Mouse (Mus musculus) megakaryocyte-erythroid progenitor cell, adult 5-6 weeks (primary cell): ENCODE measurements at regions not wholly inside any gene's neighbourhood (a gene's known extent, or its start where the extent isn't known, plus 50 kb on each side); places are given as distances from the start of the nearest gene placed in this dataset.

Source experiments
- ATAC-seq: replicated peaks from 2 replicates; pipeline ENCODE4 v1.8.0; 2016; ENCODE audit warnings: mild to moderate bottlenecking, inconsistent platforms; ENCODE audit not compliant: severe bottlenecking, poor library complexity, low FRiP score, low TSS enrichment

- ATAC-seq = no peak
Observed at GRCm38 (mm10) chr17:22795213-22795612, 71.7 kb downstream of the Zfp945 start.

DNA sequence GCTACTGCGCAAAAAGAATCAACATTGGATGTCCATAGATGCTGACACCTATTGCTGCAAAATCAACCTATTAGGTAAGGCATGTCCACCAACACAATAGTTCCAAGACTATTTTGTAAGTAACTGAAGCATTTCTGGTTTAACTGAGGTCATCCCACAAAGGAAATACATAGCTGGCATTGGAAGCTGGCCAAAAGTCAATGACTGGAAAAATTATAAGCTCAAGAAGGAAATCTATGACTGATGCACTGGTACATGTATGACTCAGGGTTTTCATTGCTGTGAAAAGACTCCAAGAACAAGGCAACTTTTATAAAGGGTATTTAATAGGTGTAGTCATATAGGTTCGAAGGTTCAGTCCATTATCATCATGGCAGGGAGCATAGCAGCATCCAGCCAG is 82.5 kb downstream of the Zfp945 start:
- ATAC-seq = no peak

DNA sequence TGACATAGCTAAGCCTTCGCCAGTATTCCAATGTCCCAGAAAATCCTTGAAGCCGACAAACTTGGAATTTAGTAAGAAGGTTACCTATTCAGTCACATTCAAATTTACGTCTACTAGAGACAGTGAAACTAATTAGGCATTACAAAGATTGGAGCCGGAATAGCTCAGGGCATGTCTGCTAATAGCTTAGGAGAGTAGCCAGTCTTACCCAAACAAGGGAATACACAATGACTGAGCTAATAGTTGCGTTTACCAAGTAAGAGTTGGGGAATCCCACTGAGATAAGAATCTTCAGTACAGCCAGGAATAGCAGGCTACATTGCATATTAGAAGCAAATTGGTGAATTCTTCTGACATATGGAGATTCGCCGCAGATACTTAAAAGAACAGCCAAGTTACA is 121.2 kb downstream of the Zfp945 start:
- no peak for ATAC-seq

DNA sequence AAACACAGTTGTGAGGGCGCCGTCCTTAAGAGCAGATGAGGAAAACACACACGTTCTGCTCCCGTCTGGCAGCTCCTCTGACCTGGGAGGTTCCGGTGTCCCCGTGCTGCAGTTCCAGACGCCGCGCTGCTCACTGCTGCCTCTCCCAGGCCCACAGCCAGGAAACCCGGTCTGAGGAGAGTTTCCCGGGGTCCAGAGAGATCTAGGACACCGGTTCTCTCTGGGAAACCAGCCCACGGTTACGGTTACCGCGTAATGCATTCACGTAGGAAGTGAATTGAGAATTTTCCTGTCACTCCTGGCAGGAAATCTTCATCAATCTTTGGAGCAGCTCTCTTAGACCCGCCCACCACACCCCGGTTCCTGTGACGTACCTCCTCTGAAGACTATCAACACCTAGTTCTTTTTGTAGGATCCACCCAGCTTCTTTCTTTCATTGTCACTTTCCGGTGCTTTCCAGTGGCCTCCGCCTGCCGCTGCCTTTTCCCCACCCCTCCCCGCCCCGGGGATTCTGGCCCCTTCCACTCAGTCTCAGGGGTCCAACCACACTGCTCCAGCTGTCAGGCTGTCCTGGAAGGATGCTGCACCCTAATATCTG is 127.3 kb downstream of the Zfp945 start:
- ATAC-seq = peak; percentile 94

- peak; percentile 13; the same call in 1 of the 2 replicates for ATAC-seq
Observed at GRCm38 (mm10) chr17:22739173-22739572, 127.8 kb downstream of the Zfp945 start.

GRCm38 (mm10) chr17:22736360-22736759 is 130.6 kb downstream of the Zfp945 start:
- ATAC-seq = no peak
